Mouse (Mus musculus) hindbrain, embryonic 13.5 days (tissue): Measurements from ENCODE around the gene Cdh12. TPM values are rescaled to one million over a fixed set of nuclear protein-coding genes. Genes with fewer than 3 reads are reported as not detected.
"Not testable (repeated sequence)": the region's sequence is repeated elsewhere in the genome, so short reads cannot be mapped to it uniquely, and the experiment has no call there.

Experiments used
- ATAC-seq: fragments of 200-750 bp; cut with Nextera tagmentation; 2 replicates; pipeline ENCODE4 v1.8.0; 2017; ENCODE audit warnings: moderate TSS enrichment; ENCODE audit not compliant: low FRiP score
- H3K27ac ChIP-seq: fragments of 300-500 bp; sonication (generic); 2 replicates; pipeline ENCODE4 v1.5.1; 2015; ENCODE audit warnings: inconsistent platforms, mild to moderate bottlenecking, moderate library complexity
- H3K27me3 ChIP-seq: fragments of 300-500 bp; sonication (generic); 2 replicates; pipeline ENCODE4 v1.6.1; 2015; ENCODE audit warnings: mild to moderate bottlenecking, inconsistent platforms
- H3K36me3 ChIP-seq: fragments of 300-500 bp; sonication (generic); 2 replicates; pipeline ENCODE4 v1.6.1; 2015; ENCODE audit warnings: mild to moderate bottlenecking, inconsistent platforms
- H3K4me1 ChIP-seq: fragments of 300-500 bp; sonication (generic); replicated peaks from 2 replicates; pipeline ENCODE4 v1.6.1; 2015; ENCODE audit warnings: inconsistent platforms
- H3K4me2 ChIP-seq: fragments of 300-500 bp; sonication (generic); 2 replicates; pipeline ENCODE4 v1.6.1; 2015; ENCODE audit warnings: inconsistent platforms, mild to moderate bottlenecking, moderate library complexity
- H3K4me3 ChIP-seq: fragments of 300-500 bp; sonication (generic); 2 replicates; pipeline ENCODE4 v1.5.1; 2015; ENCODE audit warnings: mild to moderate bottlenecking, inconsistent platforms
- H3K9ac ChIP-seq: fragments of 300-500 bp; sonication (generic); 2 replicates; pipeline ENCODE4 v1.6.1; 2015; ENCODE audit warnings: mild to moderate bottlenecking, inconsistent platforms
- H3K9me3 ChIP-seq: fragments of 300-500 bp; sonication (generic); 2 replicates; pipeline ENCODE4 v1.6.1; 2016; ENCODE audit warnings: inconsistent platforms
- WGBS: fragments of 180-500 bp; shearing (Covaris S2); methylation state at CpG from one replicate; pipeline ENCODE4 v1.1.7; 2015; 5-methylcytosine and 5-hydroxymethylcytosine counted together
- polyA plus RNA-seq: library from polyadenylated mRNA; unstranded; fragments of >200 nt; fragmentation: Nextera tagmentation; extraction: Ambion mirVana; gene quantifications from 2 replicates; pipeline ENCODE4 v1.2.1, GENCODE M21; 2015

The Cdh12 gene
- polyA plus RNA-seq, 1 experiment from 2014 or later, result 4.6 TPM

DNA sequence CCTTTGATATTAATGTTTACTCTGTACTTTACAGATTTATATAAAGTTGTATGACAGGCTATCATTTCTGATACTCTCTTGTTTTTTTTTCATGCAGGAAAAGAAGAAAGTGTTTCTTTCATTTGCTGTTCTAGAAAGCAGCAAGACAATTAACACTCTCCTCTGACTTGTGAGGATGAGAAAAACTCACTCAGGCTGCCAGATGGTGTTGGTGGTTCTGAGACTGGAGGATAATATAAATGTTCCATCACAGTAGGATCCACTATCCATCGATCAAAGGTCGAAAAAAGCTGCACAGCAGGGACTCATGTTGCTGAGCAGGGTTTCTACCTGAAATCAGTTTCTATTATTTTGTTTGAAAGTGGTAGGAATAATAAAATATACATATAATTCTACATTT lies 185.5 kb downstream of the Cdh12 start:
- WGBS, result 55% methylated on average over 2 of the region's 2 CpGs
- Histone ChIP-seq H3K36me3 (no peaks in the 10 kb centered on the region), H3K9me3 (no peaks in the 10 kb centered on the region), H3K4me1 (no peaks in the 10 kb centered on the region), H3K27ac (no peak overlapping the region), H3K4me3 (no peak overlapping the region), H3K9ac (no peak overlapping the region), H3K4me2 (no peak overlapping the region), H3K27me3 (no peaks in the 10 kb centered on the region)
- no peak for ATAC-seq

DNA sequence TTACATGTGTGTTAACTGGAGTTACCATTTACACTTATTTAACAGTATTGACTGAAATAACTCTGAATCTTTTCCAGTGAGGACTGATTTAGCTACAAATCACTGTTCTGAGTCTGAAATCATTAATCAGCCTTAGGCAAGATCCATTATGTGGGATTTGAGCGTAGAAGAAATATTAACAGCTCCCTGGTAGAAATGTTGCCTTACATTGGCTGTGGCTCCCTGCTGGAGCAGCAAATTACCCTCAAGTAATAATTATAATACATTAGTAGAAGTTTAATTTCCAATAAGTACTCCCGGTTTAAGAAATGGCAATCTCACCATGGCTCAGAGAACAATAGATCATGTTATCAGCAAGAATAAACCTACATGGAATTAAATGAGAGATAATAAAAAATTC lies 190.1 kb downstream of the Cdh12 start:
- WGBS, result 57% methylated on average over 2 of the region's 2 CpGs
- Histone ChIP-seq H3K27ac (no peak overlapping the region), H3K27me3 (no peaks in the 10 kb centered on the region), H3K36me3 (no peaks in the 10 kb centered on the region), H3K9me3 (no peaks in the 10 kb centered on the region), H3K4me1 (no peaks in the 10 kb centered on the region), H3K4me2 (no peak overlapping the region), H3K9ac (no peak overlapping the region), H3K4me3 (no peak overlapping the region)
- ATAC-seq, result peak; percentile 57; the same call in 1 of the 2 replicates

DNA sequence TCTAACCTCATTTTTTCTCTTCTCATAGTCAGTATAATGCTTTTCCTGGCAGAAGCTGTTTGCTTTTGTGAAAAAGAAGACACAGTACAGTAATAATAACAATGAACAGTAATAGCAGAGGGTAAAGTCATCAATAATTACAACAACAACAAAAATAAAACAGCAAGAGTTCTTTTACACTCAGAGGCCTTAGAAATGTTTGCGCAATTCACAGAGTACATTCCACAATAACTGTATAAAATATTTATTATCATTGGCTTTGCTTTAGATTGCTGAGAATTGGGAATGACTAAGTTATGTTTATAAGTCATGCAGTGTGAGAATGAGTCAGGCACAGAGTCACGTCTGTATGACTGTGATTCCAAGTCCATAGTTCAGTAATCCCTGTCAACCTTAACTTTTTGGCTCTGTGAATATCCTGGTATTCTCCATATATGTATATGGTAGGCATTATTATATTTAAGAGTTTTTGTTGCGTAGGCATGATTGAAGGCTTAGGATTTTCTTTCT lies 193.9 kb downstream of the Cdh12 start:
- H3K9ac ChIP-seq, result no peak overlapping the region
- 90% methylated on average over 3 of the region's 3 CpGs for WGBS
- no peak for ATAC-seq

DNA sequence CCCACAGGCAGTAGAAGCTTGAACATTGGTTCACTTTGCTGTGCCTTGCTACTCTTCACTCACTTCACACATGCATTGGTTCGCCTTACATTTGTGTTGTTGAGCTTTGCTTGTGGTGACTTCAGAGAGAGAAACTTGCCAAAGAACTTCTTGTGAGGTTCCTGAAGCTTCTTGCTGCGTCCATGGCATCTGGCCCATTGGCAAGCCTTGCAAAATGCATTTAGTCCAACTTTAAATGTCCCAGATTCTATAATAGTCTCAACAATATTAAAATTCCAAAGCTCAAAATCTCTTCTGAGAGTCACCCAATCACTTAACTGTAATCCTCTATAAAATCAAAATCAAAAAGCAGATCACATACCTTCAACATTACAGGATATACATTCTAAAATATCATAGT lies 211.2 kb downstream of the Cdh12 start:
- ATAC-seq, result no peak

More for the DNA sequence above, 193.9 kb downstream of the Cdh12 start:
- Histone ChIP-seq H3K4me3 (no peak overlapping the region), H3K4me2 (no peak overlapping the region), H3K27me3 (no peaks in the 10 kb centered on the region), H3K36me3 (no peaks in the 10 kb centered on the region), H3K4me1 (no peaks in the 10 kb centered on the region), H3K9me3 (no peaks in the 10 kb centered on the region), H3K27ac (no peak overlapping the region)

DNA sequence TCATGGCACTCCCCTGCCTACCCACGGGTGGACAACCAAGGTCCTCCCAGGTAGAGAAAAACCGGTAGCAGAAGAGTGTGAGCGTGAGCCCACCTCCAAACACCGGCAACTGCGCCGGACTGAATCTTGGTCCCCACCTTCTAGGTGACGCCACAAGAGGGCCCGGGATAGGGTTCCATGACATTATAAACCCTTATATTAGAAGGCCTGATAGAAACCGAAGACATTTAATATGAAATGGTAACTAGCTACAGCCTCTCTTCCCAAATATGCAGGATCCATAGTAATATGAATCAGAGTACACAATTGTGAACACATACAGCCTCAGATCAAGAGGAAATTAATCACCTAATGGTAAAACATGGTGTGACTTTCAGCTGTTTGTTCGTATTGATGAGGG lies 217.6 kb downstream of the Cdh12 start, which contains the start of gene Acot10:
Acot10 (minus strand) TSS at position 101 of the 400 bp plus-strand sequence.
- Histone ChIP-seq H3K9ac (no peak within 1 kb of the TSS), H3K36me3 (no peaks in the 10 kb centered on the region), H3K4me1 (no peaks in the 10 kb centered on the region), H3K4me3 (no peak within 1 kb of the TSS), H3K27me3 (no peaks in the 10 kb centered on the region), H3K4me2 (no peak within 1 kb of the TSS), H3K9me3 (no peaks in the 10 kb centered on the region), H3K27ac (no peak within 1 kb of the TSS)
- 90% methylated on average over 10 of the region's 10 CpGs for WGBS
- ATAC-seq, result no peak

More for the DNA sequence above, 211.2 kb downstream of the Cdh12 start:
- 72% methylated on average over 2 of the region's 2 CpGs for WGBS
- Histone ChIP-seq H3K9me3 (no peaks in the 10 kb centered on the region), H3K9ac (no peak overlapping the region), H3K27me3 (no peaks in the 10 kb centered on the region), H3K4me2 (no peak overlapping the region), H3K36me3 (no peaks in the 10 kb centered on the region), H3K4me1 (no peaks in the 10 kb centered on the region), H3K4me3 (no peak overlapping the region), H3K27ac (no peak overlapping the region)

DNA sequence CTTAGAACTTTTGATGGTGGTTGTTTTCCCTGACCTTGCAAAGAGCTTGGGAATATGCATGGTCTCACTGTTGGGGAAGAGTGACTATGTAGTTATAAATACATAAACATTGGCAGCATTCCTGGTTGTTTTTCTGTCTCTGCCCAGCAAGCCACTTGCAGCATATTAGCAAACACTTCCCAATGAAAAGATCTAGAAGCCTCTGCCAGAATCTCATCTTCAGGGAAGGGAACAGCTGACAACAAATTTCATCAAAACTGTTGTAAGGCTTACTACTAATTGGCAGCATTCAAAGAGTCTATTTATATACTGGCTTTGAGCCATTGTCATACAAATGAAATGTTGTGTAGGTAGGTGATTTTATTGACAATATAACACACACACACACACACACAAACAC lies 218.3 kb downstream of the Cdh12 start:
- H3K36me3 ChIP-seq, result no peaks in the 10 kb centered on the region
- no peak overlapping the region for H3K4me2 ChIP-seq
- no peak overlapping the region for H3K27ac ChIP-seq
- H3K4me1 ChIP-seq, result no peaks in the 10 kb centered on the region
- H3K4me3 ChIP-seq, result no peak overlapping the region
- no peak for ATAC-seq
- H3K9ac ChIP-seq, result no peak overlapping the region
- no peaks in the 10 kb centered on the region for H3K27me3 ChIP-seq
- no peaks in the 10 kb centered on the region for H3K9me3 ChIP-seq

DNA sequence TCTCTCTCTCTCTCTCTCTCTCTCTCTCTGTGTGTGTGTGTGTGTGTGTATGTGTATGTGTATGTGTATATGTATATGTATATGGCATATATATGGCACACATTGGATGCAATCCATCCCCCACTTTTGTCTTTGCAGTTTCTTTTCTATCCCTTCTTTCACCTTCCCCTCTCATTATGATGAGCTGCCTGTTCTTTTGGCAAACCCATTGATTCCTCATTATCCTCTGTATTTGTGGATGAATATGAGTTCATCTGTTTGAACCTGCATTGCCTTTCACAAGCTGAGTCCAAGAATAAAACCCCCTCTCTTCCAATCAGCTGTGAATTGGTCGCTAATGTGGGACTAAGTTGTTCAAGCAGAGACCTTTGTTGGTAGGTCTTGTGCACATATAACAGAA lies 218.9 kb downstream of the Cdh12 start:
- H3K4me1 ChIP-seq, result no peaks in the 10 kb centered on the region
- no peaks in the 10 kb centered on the region for H3K36me3 ChIP-seq
- no peak overlapping the region for H3K4me3 ChIP-seq
- H3K9me3 ChIP-seq, result no peaks in the 10 kb centered on the region
- no peaks in the 10 kb centered on the region for H3K27me3 ChIP-seq
- no peak overlapping the region for H3K9ac ChIP-seq
- H3K4me2 ChIP-seq, result no peak overlapping the region
- no peak for ATAC-seq
- no peak overlapping the region for H3K27ac ChIP-seq
- 71% methylated on average over 1 of the region's 1 CpGs for WGBS

DNA sequence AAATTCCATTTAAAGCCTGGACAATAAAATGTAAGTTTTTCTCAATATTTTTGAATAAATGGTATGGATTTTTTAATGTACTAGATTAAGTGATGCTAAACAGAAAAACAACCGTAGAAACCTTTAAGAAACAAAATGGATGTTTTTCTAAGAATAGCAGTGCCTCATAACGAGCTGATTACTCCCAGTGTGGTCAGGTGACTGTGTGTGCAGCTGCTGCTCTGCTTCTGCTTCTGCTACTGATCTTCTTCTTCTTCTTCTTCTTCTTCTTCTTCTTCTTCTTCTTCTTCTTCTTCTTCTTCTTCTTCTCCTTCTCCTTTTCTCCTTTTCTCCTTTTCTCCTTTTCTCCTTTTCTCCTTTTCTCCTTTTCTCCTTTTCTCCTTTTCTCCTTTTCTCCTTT lies 220.4 kb downstream of the Cdh12 start:
- H3K4me1 ChIP-seq, H3K27ac ChIP-seq, H3K4me2 ChIP-seq, H3K36me3 ChIP-seq, H3K27me3 ChIP-seq, H3K9me3 ChIP-seq, H3K4me3 ChIP-seq, ATAC-seq, H3K9ac ChIP-seq: not testable (repeated sequence)
- WGBS, result 51% methylated on average over 2 of the region's 2 CpGs

DNA sequence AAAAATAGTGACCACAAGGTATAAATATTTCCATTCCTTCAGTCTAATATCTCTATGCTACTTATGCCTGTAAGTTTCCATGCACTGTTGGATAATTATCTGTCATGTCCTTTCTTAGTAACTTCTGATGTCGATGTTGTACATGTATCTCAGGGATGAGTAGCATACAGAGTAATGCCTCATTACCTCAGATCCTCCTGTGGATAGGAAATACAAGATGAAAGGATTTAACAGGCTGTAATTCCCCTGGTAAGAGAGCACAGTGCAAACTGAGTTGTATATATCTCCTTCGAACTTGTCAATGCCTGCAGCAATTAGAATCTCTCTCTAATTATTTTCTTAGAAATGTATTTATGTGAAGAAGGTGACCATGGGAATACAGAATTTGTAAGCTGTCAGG lies 233.7 kb downstream of the Cdh12 start:
- no peak for ATAC-seq
- 68% methylated on average over 2 of the region's 2 CpGs for WGBS
- no peak overlapping the region for H3K4me3 ChIP-seq

DNA sequence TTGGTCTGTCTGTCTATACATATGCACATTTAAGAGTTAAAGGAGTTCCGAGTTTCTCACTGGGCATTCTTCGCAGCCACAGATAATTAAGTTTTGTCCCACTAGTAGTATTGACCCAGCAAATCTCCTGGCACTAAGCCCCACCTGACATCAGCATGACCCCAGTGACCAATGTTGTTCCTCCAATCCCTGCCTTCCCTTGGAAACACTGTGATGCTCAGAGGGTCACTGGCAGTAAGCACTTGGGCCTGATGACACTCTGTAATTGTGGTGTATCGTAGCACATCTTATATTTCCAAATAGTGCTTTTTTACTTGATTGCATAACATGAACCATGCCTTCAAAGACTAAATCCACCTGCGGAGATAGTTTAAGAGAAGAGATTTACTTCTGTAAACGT lies 235.1 kb downstream of the Cdh12 start:
- Histone ChIP-seq H3K36me3 (no peaks in the 10 kb centered on the region), H3K4me3 (no peak overlapping the region)
- 77% methylated on average over 5 of the region's 5 CpGs for WGBS

More for the DNA sequence above, 233.7 kb downstream of the Cdh12 start:
- no peaks in the 10 kb centered on the region for H3K36me3 ChIP-seq
- no peak overlapping the region for H3K27ac ChIP-seq
- H3K27me3 ChIP-seq, result no peaks in the 10 kb centered on the region
- H3K4me1 ChIP-seq, result no peaks in the 10 kb centered on the region
- no peaks in the 10 kb centered on the region for H3K9me3 ChIP-seq
- no peak overlapping the region for H3K4me2 ChIP-seq
- no peak overlapping the region for H3K9ac ChIP-seq

DNA sequence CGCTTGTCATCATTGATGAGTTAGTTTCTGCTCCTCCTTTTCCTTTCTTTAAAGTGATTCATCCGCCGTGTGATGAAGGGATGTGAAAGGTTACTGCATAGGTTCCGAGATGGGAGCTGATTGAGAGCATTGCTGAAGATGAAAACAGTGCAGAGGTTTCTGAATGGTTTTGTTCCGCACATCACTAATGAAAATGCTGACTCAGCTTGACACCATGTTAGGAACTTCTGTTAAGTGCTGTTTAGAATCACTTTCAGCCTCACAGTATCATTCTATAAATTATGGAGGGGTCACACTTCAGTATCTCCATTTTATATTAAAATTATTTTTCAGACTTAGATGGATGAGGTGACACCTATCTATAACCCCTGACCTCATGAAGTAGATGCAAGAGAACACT lies 247.2 kb downstream of the Cdh12 start:
- no peaks in the 10 kb centered on the region for H3K27me3 ChIP-seq
- H3K4me2 ChIP-seq, result no peak overlapping the region
- no peaks in the 10 kb centered on the region for H3K4me1 ChIP-seq
- no peaks in the 10 kb centered on the region for H3K9me3 ChIP-seq
- no peak overlapping the region for H3K9ac ChIP-seq
- 82% methylated on average over 5 of the region's 5 CpGs for WGBS
- H3K36me3 ChIP-seq, result no peaks in the 10 kb centered on the region
- H3K4me3 ChIP-seq, result no peak overlapping the region
- no peak for ATAC-seq
- no peak overlapping the region for H3K27ac ChIP-seq

More for the DNA sequence above, 235.1 kb downstream of the Cdh12 start:
- Histone ChIP-seq H3K9me3 (no peaks in the 10 kb centered on the region), H3K4me1 (no peaks in the 10 kb centered on the region), H3K27me3 (no peaks in the 10 kb centered on the region), H3K4me2 (no peak overlapping the region), H3K27ac (no peak overlapping the region), H3K9ac (no peak overlapping the region)
- ATAC-seq, result no peak

DNA sequence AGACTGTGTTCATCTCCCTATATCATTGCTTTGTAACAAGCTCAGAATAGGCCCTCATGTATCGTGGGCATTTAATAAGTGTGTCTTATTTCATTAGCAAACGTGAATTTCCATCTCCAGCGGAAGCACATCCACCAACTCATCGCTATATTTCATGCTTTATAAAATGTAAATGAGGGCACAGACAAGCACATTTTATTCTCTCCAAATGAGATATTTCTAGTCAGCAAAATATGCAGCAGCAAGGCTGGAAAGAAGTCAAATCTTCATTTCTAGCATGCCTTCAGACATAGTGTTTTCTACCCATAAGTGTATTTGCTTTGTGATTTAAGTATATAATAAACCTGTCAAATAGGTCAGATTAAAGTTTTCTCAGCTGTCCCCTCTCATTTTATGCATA lies 262.8 kb downstream of the Cdh12 start:
- Histone ChIP-seq H3K36me3 (no peaks in the 10 kb centered on the region), H3K9ac (no peak overlapping the region), H3K4me2 (no peak overlapping the region), H3K4me1 (no peaks in the 10 kb centered on the region), H3K27ac (no peak overlapping the region), H3K4me3 (no peak overlapping the region), H3K27me3 (no peaks in the 10 kb centered on the region), H3K9me3 (no peaks in the 10 kb centered on the region)
- ATAC-seq, result no peak
- 79% methylated on average over 4 of the region's 4 CpGs for WGBS

DNA sequence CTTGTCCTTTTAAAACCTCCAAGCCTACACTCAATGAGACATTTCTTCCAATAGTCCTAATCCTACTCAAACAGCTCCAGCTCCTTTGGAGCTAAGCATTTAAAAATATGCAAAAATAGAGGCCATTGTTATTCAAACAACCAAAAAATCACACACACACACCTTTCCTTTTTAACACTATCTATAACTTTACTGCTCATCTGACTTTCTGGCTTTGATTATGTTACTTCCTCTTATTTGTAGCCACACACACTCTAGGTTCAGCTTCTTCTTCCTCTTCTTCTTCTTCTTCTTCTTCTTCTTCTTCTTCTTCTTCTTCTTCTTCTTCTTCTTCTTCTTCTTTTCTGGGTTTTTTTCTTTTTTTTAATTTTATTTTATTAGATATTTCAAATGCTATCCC lies 323.2 kb downstream of the Cdh12 start:
- Histone ChIP-seq H3K9ac (no peak overlapping the region), H3K27ac (no peak overlapping the region), H3K4me2 (no peak overlapping the region), H3K9me3 (no peaks in the 10 kb centered on the region), H3K27me3 (no peaks in the 10 kb centered on the region), H3K4me3 (no peak overlapping the region), H3K4me1 (no peaks in the 10 kb centered on the region), H3K36me3 (no peaks in the 10 kb centered on the region)
- no peak for ATAC-seq

DNA sequence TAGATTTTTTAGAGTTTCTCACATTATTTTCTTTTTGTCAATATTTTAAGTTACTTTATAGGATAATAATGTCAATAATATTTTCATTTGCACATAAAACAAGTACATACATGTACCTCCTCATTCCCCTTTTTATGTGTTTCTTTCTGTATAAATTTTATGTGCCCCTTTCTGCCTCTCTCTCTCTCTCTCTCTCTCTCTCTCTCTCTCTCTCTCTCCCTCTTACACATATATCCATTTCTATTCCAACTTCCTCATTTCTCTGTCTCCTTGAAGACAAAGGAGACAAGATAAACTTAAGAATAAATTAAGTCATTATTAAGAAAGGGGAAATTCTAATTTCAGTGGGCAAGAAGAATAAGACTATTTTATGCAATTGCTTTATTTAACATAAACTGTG lies 324.4 kb downstream of the Cdh12 start:
- Histone ChIP-seq H3K9ac (no peak overlapping the region), H3K27me3 (no peaks in the 10 kb centered on the region), H3K27ac (no peak overlapping the region), H3K9me3 (no peaks in the 10 kb centered on the region), H3K4me3 (no peak overlapping the region), H3K4me2 (no peak overlapping the region), H3K36me3 (no peaks in the 10 kb centered on the region), H3K4me1 (no peaks in the 10 kb centered on the region)
- no peak for ATAC-seq
